Mouse (Mus musculus) layer of hippocampus, adult 2 months (tissue): ENCODE data around the gene Apoc3. TPM values are rescaled to one million over a fixed set of nuclear protein-coding genes. Genes with fewer than 3 reads are reported as not detected.

Source experiments
- DNase-seq, 2 experiments: peaks; one replicate each; pipeline ENCODE4 v3.0.0; 2022; ENCODE audit warnings: low spot score in 2 of 2
- H3K27ac ChIP-seq: fragments of 200-600 bp; 2 replicates; pipeline ENCODE4 v1.8.1; 2022
- H3K4me3 ChIP-seq: fragments of 200-600 bp; 2 replicates; pipeline ENCODE4 v1.8.1; 2022; ENCODE audit warnings: mild to moderate bottlenecking
- CTCF ChIP-seq: fragments of 200-600 bp; conservative IDR thresholded peaks from 2 replicates; pipeline ENCODE4 v1.8.1; 2022; ENCODE audit warnings: antibody characterized with exemption, mild to moderate bottlenecking, moderate library complexity
- long read RNA-seq, 2 experiments: library from polyadenylated mRNA; stranded (forward); transcript quantifications; one replicate each; pipeline ENCODE4 v2.0.0; 2021; ENCODE audit warnings: borderline mapping rate in 2 of 2
- total RNA-seq, 2 experiments: library from RNA; stranded (reverse); gene quantifications; 2 replicates each; pipeline ENCODE4 v1.2.3; 2021

Apoc3 gene
- 1 to 10 TPM in 1 of 2 experiments, not detected in 1; 1.0 TPM for total RNA-seq
- long read RNA-seq, experiment 1 = 0 reads
- long read RNA-seq, experiment 2 = 0 reads

- Histone ChIP-seq H3K4me3 (no peak within 1 kb of the TSS), H3K27ac (no peak within 1 kb of the TSS; the same call in 1 of the 2 replicates)
- DNase-seq = no peak
- TF ChIP-seq CTCF = no peak
These were observed at the start of gene Apoc3 for GRCm38 (mm10) chr9:46235596-46235648. TSS of gene Apoc3 (minus strand) at chr9:46235636.

GRCm38 (mm10) chr9:46282631-46283436, 47.4 kb upstream of the Apoc3 start, which contains the start of gene Bud13:
TSS of gene Bud13 (plus strand) at chr9:46283008.
- TF ChIP-seq CTCF = peak; percentile 75
- peak; percentile 89 to 96 for DNase-seq
- peak within 1 kb of the TSS; percentile 84 for H3K4me3 ChIP-seq
- peak within 1 kb of the TSS; percentile 89 for H3K27ac ChIP-seq

GRCm38 (mm10) chr9:46274494-46274893, 39.1 kb upstream of the Apoc3 start:
- DNase-seq = no peak
- no peak overlapping the region for H3K27ac ChIP-seq
- no peak overlapping the region for H3K4me3 ChIP-seq
- TF ChIP-seq CTCF = no peak

- DNase-seq = peak; percentile 85 to 93
- TF ChIP-seq CTCF = peak; percentile 70
- H3K4me3 ChIP-seq = peak within 1 kb of the TSS; percentile 70
These were observed 37.4 kb upstream of the Apoc3 start, which contains the start of gene Zpr1 for GRCm38 (mm10) chr9:46272677-46273454. TSS of gene Zpr1 (plus strand) at chr9:46273064.

GRCm38 (mm10) chr9:46272070-46272469, 36.6 kb upstream of the Apoc3 start:
- H3K27ac ChIP-seq = no peak overlapping the region
- no peak overlapping the region for H3K4me3 ChIP-seq
- DNase-seq = no peak
- TF ChIP-seq CTCF = no peak

More at GRCm38 (mm10) chr9:46272677-46273454, 37.4 kb upstream of the Apoc3 start, which contains the start of gene Zpr1:
- H3K27ac ChIP-seq = peak within 1 kb of the TSS; percentile 82

- H3K27ac ChIP-seq = no peak overlapping the region
- DNase-seq = no peak
- TF ChIP-seq CTCF = no peak
- no peak overlapping the region for H3K4me3 ChIP-seq
These were observed 35.3 kb upstream of the Apoc3 start for GRCm38 (mm10) chr9:46270782-46271181.

GRCm38 (mm10) chr9:46269125-46269524, 33.7 kb upstream of the Apoc3 start:
- H3K4me3 ChIP-seq = no peak overlapping the region
- TF ChIP-seq CTCF = no peak
- no peak overlapping the region for H3K27ac ChIP-seq
- DNase-seq = no peak

GRCm38 (mm10) chr9:46268343-46268873, 33.0 kb upstream of the Apoc3 start, which contains the start of gene Apoa5:
TSS of gene Apoa5 (plus strand) at chr9:46268633.
- TF ChIP-seq CTCF = no peak
- DNase-seq = no peak
- H3K27ac ChIP-seq = no peak within 1 kb of the TSS
- H3K4me3 ChIP-seq = no peak within 1 kb of the TSS

- H3K4me3 ChIP-seq = no peak overlapping the region
- TF ChIP-seq CTCF = no peak
- no peak overlapping the region for H3K27ac ChIP-seq
- DNase-seq = no peak
These were observed 25.7 kb upstream of the Apoc3 start for GRCm38 (mm10) chr9:46261131-46261530.

- no peak for DNase-seq
- TF ChIP-seq CTCF = no peak
- Histone ChIP-seq H3K27ac (no peak overlapping the region), H3K4me3 (no peak overlapping the region)
These were observed 23.7 kb upstream of the Apoc3 start for GRCm38 (mm10) chr9:46259111-46259510.

GRCm38 (mm10) chr9:46257546-46257945, 22.1 kb upstream of the Apoc3 start:
- no peak for TF ChIP-seq CTCF
- no peak for DNase-seq
- no peak overlapping the region for H3K27ac ChIP-seq
- no peak overlapping the region for H3K4me3 ChIP-seq

- no peak overlapping the region for H3K27ac ChIP-seq
- TF ChIP-seq CTCF = no peak
- DNase-seq = no peak
- no peak overlapping the region for H3K4me3 ChIP-seq
These were observed 21.4 kb upstream of the Apoc3 start for GRCm38 (mm10) chr9:46256658-46257385.

GRCm38 (mm10) chr9:46256177-46256576, 20.7 kb upstream of the Apoc3 start:
- no peak for DNase-seq
- TF ChIP-seq CTCF = no peak
- Histone ChIP-seq H3K27ac (no peak overlapping the region), H3K4me3 (no peak overlapping the region)
